Mouse (Mus musculus) heart, adult 9 months (tissue): Measurements from ENCODE around the gene Adgrb2.

Source experiments
- DNase-seq, 2 experiments: peaks; one replicate each; pipeline ENCODE4 v3.0.0; 2022; ENCODE audit warnings: low spot score in 2 of 2

The Adgrb2 gene

DNA sequence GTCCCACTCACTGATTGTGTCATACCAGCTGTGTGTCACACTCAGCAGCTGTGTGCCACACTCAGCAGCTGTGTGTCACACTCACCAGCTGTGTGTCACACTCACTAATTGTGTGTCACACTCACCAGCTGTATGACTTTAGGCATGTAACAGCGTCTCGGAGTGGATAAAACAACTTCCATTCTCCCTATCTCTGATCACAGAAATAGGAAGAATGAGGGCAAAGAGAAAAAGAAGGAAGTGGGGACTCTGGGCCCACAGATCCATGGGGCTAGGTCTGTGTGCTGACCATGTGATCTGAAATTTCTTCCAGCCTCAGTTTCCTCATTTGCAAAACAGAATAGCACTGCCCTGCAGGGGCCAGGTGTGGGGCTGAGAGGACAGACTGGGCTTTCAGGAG lies 87.1 kb downstream of the Adgrb2 start:
- DNase-seq = no peak
